Mouse (Mus musculus) forebrain, embryonic 11.5 days (tissue): ENCODE results near the gene 4930412O13Rik. TPM values are rescaled to one million over a fixed set of nuclear protein-coding genes. Genes with fewer than 3 reads are reported as not detected.

ENCODE experiments used
- ATAC-seq: fragments of 200-750 bp; cut with Nextera tagmentation; replicated peaks from 2 replicates; pipeline ENCODE4 v1.8.0; 2017; ENCODE audit warnings: moderate TSS enrichment; ENCODE audit not compliant: low FRiP score
- DNase-seq: peaks from one replicate; pipeline ENCODE4 v3.0.0-alpha.2; 2017; ENCODE audit warnings: low spot score
- H3K27ac ChIP-seq: fragments of 300-500 bp; sonication (generic); 2 replicates; pipeline ENCODE4 v1.5.1; 2014; ENCODE audit warnings: low read depth, low read length
- H3K27me3 ChIP-seq: fragments of 300-500 bp; sonication (generic); 2 replicates; pipeline ENCODE4 v1.6.1; 2014; ENCODE audit warnings: mild to moderate bottlenecking, low read length, mixed read lengths; ENCODE audit not compliant: control insufficient read depth, insufficient read depth
- H3K36me3 ChIP-seq: fragments of 300-500 bp; sonication (generic); 2 replicates; pipeline ENCODE4 v1.6.1; 2014; ENCODE audit warnings: mild to moderate bottlenecking, low read length, moderate library complexity, mixed read lengths; ENCODE audit not compliant: control insufficient read depth, insufficient read depth
- H3K4me1 ChIP-seq: fragments of 300-500 bp; sonication (generic); replicated peaks from 2 replicates; pipeline ENCODE4 v1.6.1; 2014; ENCODE audit warnings: low read length, mixed read lengths; ENCODE audit not compliant: control insufficient read depth, insufficient read depth
- H3K4me2 ChIP-seq: fragments of 300-500 bp; sonication (generic); 2 replicates; pipeline ENCODE4 v1.6.1; 2014; ENCODE audit warnings: low read depth, mild to moderate bottlenecking, low read length, moderate library complexity, mixed read lengths; ENCODE audit not compliant: severe bottlenecking
- H3K4me3 ChIP-seq: fragments of 300-500 bp; sonication (generic); 2 replicates; pipeline ENCODE4 v1.5.1; 2014; ENCODE audit warnings: low read depth, low read length
- H3K9ac ChIP-seq: fragments of 300-500 bp; sonication (generic); 2 replicates; pipeline ENCODE4 v1.6.1; 2014; ENCODE audit warnings: low read length
- H3K9me3 ChIP-seq: fragments of 300-500 bp; sonication (generic); 2 replicates; pipeline ENCODE4 v1.6.1; 2016; ENCODE audit warnings: low read length, mixed read lengths; ENCODE audit not compliant: control insufficient read depth
- WGBS: fragments of 180-500 bp; shearing (Covaris S2); extraction: QIAGEN DNeasy Blood & Tissue Kit; methylation state at CpG from one replicate; pipeline ENCODE4 v1.1.7; 2014; 5-methylcytosine and 5-hydroxymethylcytosine counted together
- polyA plus RNA-seq: library from polyadenylated mRNA; unstranded; fragments of >200 nt; fragmentation: Nextera tagmentation; extraction: Ambion mirVana; gene quantifications from 2 replicates; pipeline ENCODE4 v1.2.1, GENCODE M21; 2014

4930412O13Rik gene
- polyA plus RNA-seq, 1 experiment from 2014 or later = not detected

- H3K4me2 ChIP-seq = peak within 1 kb of the TSS; percentile 31
- H3K9me3 ChIP-seq = no peaks in the 10 kb centered on the region
- no peak within 1 kb of the TSS for H3K9ac ChIP-seq
- no peaks in the 10 kb centered on the region for H3K36me3 ChIP-seq
- peaks cover 91% of the 10 kb centered on the region for H3K27me3 ChIP-seq
- no peak within 1 kb of the TSS for H3K27ac ChIP-seq
- WGBS = under 1% methylated on average over 23 of the region's 23 CpGs
- no peak; the same call in 1 of the 2 replicates for ATAC-seq
- H3K4me1 ChIP-seq = peaks cover 6% of the 10 kb centered on the region
- H3K4me3 ChIP-seq = no peak within 1 kb of the TSS
- peak; percentile 53 for DNase-seq
These were observed 8.7 kb downstream of the 4930412O13Rik start, which contains the start of gene Gata3 for GRCm38 (mm10) chr2:9889651-9890183. TSS of gene Gata3 (minus strand) at chr2:9890034.

GRCm38 (mm10) chr2:9890251-9890650, 9.2 kb downstream of the 4930412O13Rik start:
- Histone ChIP-seq H3K4me3 (no peak overlapping the region), H3K4me1 (peaks cover 6% of the 10 kb centered on the region), H3K27ac (no peak overlapping the region), H3K27me3 (peaks cover 91% of the 10 kb centered on the region), H3K36me3 (no peaks in the 10 kb centered on the region), H3K9ac (no peak overlapping the region), H3K4me2 (no peak overlapping the region), H3K9me3 (no peaks in the 10 kb centered on the region)
- no peak for DNase-seq
- ATAC-seq = no peak
- WGBS = 8% methylated on average over 8 of the region's 8 CpGs

- under 1% methylated on average over 5 of the region's 5 CpGs for WGBS
- no peaks in the 10 kb centered on the region for H3K9me3 ChIP-seq
- DNase-seq = peak; percentile 30
- no peak overlapping the region for H3K4me2 ChIP-seq
- peaks cover 7% of the 10 kb centered on the region for H3K4me1 ChIP-seq
- H3K4me3 ChIP-seq = no peak overlapping the region
- no peak overlapping the region for H3K9ac ChIP-seq
- no peak for ATAC-seq
- no peak overlapping the region for H3K27ac ChIP-seq
- H3K36me3 ChIP-seq = no peaks in the 10 kb centered on the region
- peaks cover 91% of the 10 kb centered on the region for H3K27me3 ChIP-seq
These were observed 9.9 kb downstream of the 4930412O13Rik start for GRCm38 (mm10) chr2:9890906-9891305.

GRCm38 (mm10) chr2:9892541-9892940, 11.5 kb downstream of the 4930412O13Rik start:
- H3K36me3 ChIP-seq = no peaks in the 10 kb centered on the region
- DNase-seq = no peak

GRCm38 (mm10) chr2:9893272-9893953, 12.4 kb downstream of the 4930412O13Rik start:
- peak; percentile 38 for ATAC-seq
- peak; percentile 67 for DNase-seq
- Histone ChIP-seq H3K9ac (no peak overlapping the region), H3K4me2 (no peak overlapping the region), H3K36me3 (no peaks in the 10 kb centered on the region), H3K27ac (no peak overlapping the region), H3K4me1 (peaks cover 10% of the 10 kb centered on the region), H3K4me3 (no peak overlapping the region), H3K9me3 (no peaks in the 10 kb centered on the region), H3K27me3 (peaks cover 90% of the 10 kb centered on the region)
- 0% methylated on average over 6 of the region's 6 CpGs for WGBS

More at GRCm38 (mm10) chr2:9892541-9892940, 11.5 kb downstream of the 4930412O13Rik start:
- WGBS = 3% methylated on average over 7 of the region's 7 CpGs
- ATAC-seq = no peak
- Histone ChIP-seq H3K4me2 (no peak overlapping the region), H3K27me3 (peaks cover 91% of the 10 kb centered on the region), H3K4me3 (no peak overlapping the region), H3K4me1 (peaks cover 10% of the 10 kb centered on the region), H3K9me3 (no peaks in the 10 kb centered on the region), H3K27ac (no peak overlapping the region), H3K9ac (no peak overlapping the region)

- no peaks in the 10 kb centered on the region for H3K36me3 ChIP-seq
- 0 out of 2 replicates have a peak, but pooled peaks cover 4% of the 10 kb centered on the region for H3K4me1 ChIP-seq
- DNase-seq (no peak), ATAC-seq (no peak)
- H3K4me2 ChIP-seq = no peak overlapping the region
- under 1% methylated on average over 19 of the region's 19 CpGs for WGBS
- peaks cover 84% of the 10 kb centered on the region for H3K27me3 ChIP-seq
- H3K9ac ChIP-seq = no peak overlapping the region
- H3K27ac ChIP-seq = no peak overlapping the region
- H3K4me3 ChIP-seq = no peak overlapping the region
- no peaks in the 10 kb centered on the region for H3K9me3 ChIP-seq
These were observed 14.0 kb downstream of the 4930412O13Rik start for GRCm38 (mm10) chr2:9894836-9895593.

- Histone ChIP-seq H3K36me3 (no peaks in the 10 kb centered on the region), H3K4me1 (0 out of 2 replicates have a peak, but pooled peaks cover 4% of the 10 kb centered on the region), H3K4me3 (no peak overlapping the region), H3K9ac (no peak overlapping the region), H3K27ac (no peak overlapping the region), H3K9me3 (no peaks in the 10 kb centered on the region), H3K27me3 (peaks cover 71% of the 10 kb centered on the region), H3K4me2 (0 out of 2 replicates have a peak overlapping the region, but pooled peaks have one; percentile 11)
- no peak for DNase-seq
- ATAC-seq = no peak
- under 1% methylated on average over 22 of the region's 22 CpGs for WGBS
These were observed 15.2 kb downstream of the 4930412O13Rik start for GRCm38 (mm10) chr2:9896097-9896770.

- peak; percentile 36 for ATAC-seq
- H3K4me2 ChIP-seq = no peak overlapping the region
- H3K4me1 ChIP-seq = 0 out of 2 replicates have a peak, but pooled peaks cover 4% of the 10 kb centered on the region
- H3K4me3 ChIP-seq = no peak overlapping the region
- WGBS = 2% methylated on average over 8 of the region's 8 CpGs
- no peak overlapping the region for H3K27ac ChIP-seq
- no peaks in the 10 kb centered on the region for H3K9me3 ChIP-seq
- DNase-seq = no peak
- H3K27me3 ChIP-seq = peaks cover 63% of the 10 kb centered on the region
- no peaks in the 10 kb centered on the region for H3K36me3 ChIP-seq
- H3K9ac ChIP-seq = no peak overlapping the region
These were observed 16.8 kb downstream of the 4930412O13Rik start for GRCm38 (mm10) chr2:9897846-9898245.
